Comparison of ENCODE assay signal across 8 mouse cellular contexts in genomic region chr7:62462229-62463006, GRCm38 (mm10). TPM values are rescaled to one million over a fixed set of nuclear protein-coding genes. Genes with fewer than 3 reads are reported as not detected.
DNase-seq lines count a peak whose midpoint lies in the region; ATAC-seq lines count a peak whose summit lies in the region.

No protein-coding gene starts in this region.

- ATAC-seq in heart, embryonic 14.5 days (ENCODE audit: insufficient number of reproducible peaks, insufficient read depth, low FRiP score, low read depth), result no peak
- ATAC-seq in liver, embryonic 12.5 days, result no peak
- no peak; the same call in 1 of the 2 replicates for ATAC-seq in stomach, embryonic 15.5 days (ENCODE audit: insufficient read depth, low FRiP score, low read depth)

- H3K4me3 ChIP-seq in heart, embryonic 14.5 days (ENCODE audit: control insufficient read depth in 1 of 2, insufficient read depth in 1 of 2, low read depth in 1 of 2, low read length in 2 of 2), result peak overlapping the region; percentile 28 to 56
- peak overlapping the region; percentile 19 for H3K4me3 ChIP-seq in liver, embryonic 12.5 days
- peak overlapping the region; percentile 55 for H3K4me3 ChIP-seq in stomach, embryonic 15.5 days (replicated peaks)

- no peaks in the 10 kb centered on the region for H3K4me1 ChIP-seq in heart, embryonic 14.5 days (ENCODE audit: control insufficient read depth in 2 of 2, insufficient read depth in 2 of 2, low read length in 2 of 2)
- no peaks in the 10 kb centered on the region for H3K4me1 ChIP-seq in liver, embryonic 12.5 days
- no peaks in the 10 kb centered on the region for H3K4me1 ChIP-seq in stomach, embryonic 15.5 days

- H3K36me3 ChIP-seq in heart, embryonic 14.5 days (ENCODE audit: control insufficient read depth, insufficient read depth, low read length), result no peaks in the 10 kb centered on the region
- H3K36me3 ChIP-seq in liver, embryonic 12.5 days, result no peaks in the 10 kb centered on the region
- no peaks in the 10 kb centered on the region for H3K36me3 ChIP-seq in stomach, embryonic 15.5 days

- H3K4me2 ChIP-seq in heart, embryonic 14.5 days (ENCODE audit: low read length), result peak overlapping the region; percentile 66
- H3K4me2 ChIP-seq in liver, embryonic 12.5 days, result peak overlapping the region; percentile 41
- peak overlapping the region; percentile 59 for H3K4me2 ChIP-seq in stomach, embryonic 15.5 days

- DNase-seq in cerebellum, postnatal 10 days, result peak; percentile 3 to 9
- DNase-seq in cerebellum, adult 8-10 months, result no peak
- peak; percentile 72 for DNase-seq in R1 (ENCODE audit: low read depth, low spot score)
- no peak for DNase-seq in urinary bladder, postnatal 36 days (ENCODE audit: low spot score in 2 of 2)
- DNase-seq in cerebellum, postnatal 36 days, result no peak

- H3K27me3 ChIP-seq in heart, embryonic 14.5 days (ENCODE audit: control insufficient read depth, insufficient read depth, low read length), result no peaks in the 10 kb centered on the region
- peaks cover 22% of the 10 kb centered on the region for H3K27me3 ChIP-seq in liver, embryonic 12.5 days (replicated peaks)
- H3K27me3 ChIP-seq in stomach, embryonic 15.5 days (replicated peaks), result no peaks in the 10 kb centered on the region

- 22% methylated on average over 13 of the region's 13 CpGs for WGBS in heart, embryonic 14.5 days
- whole genome bisulfite sequencing in liver, embryonic 12.5 days (ENCODE audit: insufficient replicate concordance), result 29% methylated on average over 13 of the region's 13 CpGs
- 22% methylated on average over 13 of the region's 13 CpGs for WGBS in stomach, embryonic 15.5 days

- H3K9me3 ChIP-seq in heart, embryonic 14.5 days (ENCODE audit: control insufficient read depth, low read length), result no peaks in the 10 kb centered on the region; the same call in 1 of the 2 replicates
- no peaks in the 10 kb centered on the region for H3K9me3 ChIP-seq in liver, embryonic 12.5 days (replicated peaks)
- H3K9me3 ChIP-seq in stomach, embryonic 15.5 days, result no peaks in the 10 kb centered on the region

- H3K27ac ChIP-seq in heart, embryonic 14.5 days (replicated peaks in 1 of 2; ENCODE audit: control insufficient read depth in 1 of 2, insufficient read depth in 1 of 2, low read depth in 2 of 2, low read length in 2 of 2), result no peak overlapping the region
- no peak overlapping the region for H3K27ac ChIP-seq in liver, embryonic 12.5 days
- H3K27ac ChIP-seq in stomach, embryonic 15.5 days, result peak overlapping the region; percentile 59; the same call in 1 of the 2 replicates

- H3K9ac ChIP-seq in heart, embryonic 14.5 days (ENCODE audit: low read length), result 0 out of 2 replicates have a peak overlapping the region, but pooled peaks have one; percentile 21
- H3K9ac ChIP-seq in liver, embryonic 12.5 days, result no peak overlapping the region
- no peak overlapping the region for H3K9ac ChIP-seq in stomach, embryonic 15.5 days

RNA-seq across cellular contexts. Expression of gene Peg12, which starts 1.9 kb away (rescaled TPM):
- 6.5 and 8.8 TPM in 2 replicates for polyA plus RNA-seq in heart, embryonic 14.5 days (2014; fragmentation: Nextera tagmentation; extraction: Ambion mirVana)
- 6.2 TPM in 2 replicates for polyA plus RNA-seq in liver, embryonic 12.5 days (2016; fragmentation: Nextera tagmentation; extraction: Ambion mirVana)
- 22.6 and 23.6 TPM in 2 replicates for polyA plus RNA-seq in stomach, embryonic 15.5 days (2015; fragmentation: Nextera tagmentation; extraction: Ambion mirVana)

RNA-seq across cellular contexts. Expression of gene Mkrn3, which starts 42.5 kb away (rescaled TPM):
- polyA plus RNA-seq in heart, embryonic 14.5 days (2014; fragmentation: Nextera tagmentation; extraction: Ambion mirVana), result 1.7 and 2.6 TPM in 2 replicates
- 1.1 and 1.4 TPM in 2 replicates for polyA plus RNA-seq in liver, embryonic 12.5 days (2016; fragmentation: Nextera tagmentation; extraction: Ambion mirVana)
- 4.6 and 5.3 TPM in 2 replicates for polyA plus RNA-seq in stomach, embryonic 15.5 days (2015; fragmentation: Nextera tagmentation; extraction: Ambion mirVana)

Comparison
In these comparisons a context has a peak if more than half of its experiments do, and no peak if none do; other contexts are left out.
1. DNase-seq: peak in cerebellum, postnatal 10 days (2 of 2) and R1 (single experiment); none in cerebellum, adult 8-10 months (single experiment), urinary bladder, postnatal 36 days (0 of 2) and cerebellum, postnatal 36 days (0 of 2).
2. Peak in every context shown above with its lines, with median percentiles within 50 percentile points of each other: H3K4me2 ChIP-seq and H3K4me3 ChIP-seq.